Mouse (Mus musculus): Measurements from ENCODE around the gene Esp31. TPM values are rescaled to one million over a fixed set of nuclear protein-coding genes. Genes with fewer than 3 reads are reported as not detected.

Gene Esp31
- polyA plus RNA-seq (2012; rRNA removed) (not detected in 2 replicates), polyA plus RNA-seq (2014; fragmentation: Nextera tagmentation; extraction: Ambion mirVana) (not detected in 2 replicates)

DNA sequence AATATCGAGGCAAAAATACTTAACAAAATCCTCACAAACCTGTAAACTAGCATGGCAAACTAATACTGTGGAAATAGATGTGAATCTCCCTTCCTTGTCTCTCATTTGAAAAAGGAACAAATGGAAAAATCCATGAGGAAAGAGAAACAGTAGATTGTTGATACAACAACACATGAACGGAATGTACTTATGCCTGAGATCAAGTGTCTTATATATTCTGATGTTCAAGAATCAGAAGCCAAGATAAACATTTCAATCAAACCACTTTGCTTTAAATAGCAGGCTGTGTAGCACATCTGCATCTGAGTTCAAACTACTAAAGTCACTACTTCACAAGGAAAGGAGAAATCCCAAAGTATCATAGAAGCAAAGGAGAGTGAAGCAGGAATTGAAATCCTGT is at the start of gene Esp31:
Gene Esp31 (plus strand): TSS at position 301 of the 400 bp plus-strand sequence.
- H3K4me1 ChIP-seq (ENCODE audit: control insufficient read depth, insufficient read depth, low read length): no peaks in the 10 kb centered on the region
- no peaks in the 10 kb centered on the region for H3K27me3 ChIP-seq (ENCODE audit: control insufficient read depth, insufficient read depth, low read length)
- no peak within 1 kb of the TSS for H3K27ac ChIP-seq (replicated peaks; ENCODE audit: low read depth, low read length)
- no peaks in the 10 kb centered on the region for H3K9me3 ChIP-seq (ENCODE audit: control insufficient read depth, low read length)
- WGBS: 73% methylated on average over 2 of the region's 2 CpGs
- no peak within 1 kb of the TSS for H3K4me3 ChIP-seq (replicated peaks; ENCODE audit: low read length)
- H3K36me3 ChIP-seq (ENCODE audit: control insufficient read depth, insufficient read depth, low read length): no peaks in the 10 kb centered on the region
- TF ChIP-seq POLR2A (IDR thresholded peaks at IDR 0.05; ENCODE audit: borderline replicate concordance, extremely low read depth, insufficient read depth, insufficient read length): no peak
- ATAC-seq (ENCODE audit: low FRiP score, low read depth) (no peak), DNase-seq (ENCODE audit: low spot score) (no peak)
- H3K4me2 ChIP-seq (replicated peaks; ENCODE audit: low read depth, low read length, severe bottlenecking): no peak within 1 kb of the TSS
- no peak within 1 kb of the TSS for H3K9ac ChIP-seq (ENCODE audit: low read depth, low read length, severe bottlenecking)

Other genes starting within 250 kb of the Esp31 start
- gene Esp36, start 219.3 kb upstream of the Esp31 start, polyA plus RNA-seq (2012; rRNA removed): not detected in 2 replicates
- gene Esp36, start 219.3 kb upstream of the Esp31 start, polyA plus RNA-seq (2014; fragmentation: Nextera tagmentation; extraction: Ambion mirVana): not detected in 2 replicates
- gene Esp34, start 85.3 kb upstream of the Esp31 start, polyA plus RNA-seq (2012; rRNA removed): not detected in 2 replicates
- not detected in 2 replicates for gene Esp34, start 85.3 kb upstream of the Esp31 start, polyA plus RNA-seq (2014; fragmentation: Nextera tagmentation; extraction: Ambion mirVana)